Mouse (Mus musculus): ENCODE data around the gene Bahd1. TPM values are rescaled to one million over a fixed set of nuclear protein-coding genes. Genes with fewer than 3 reads are reported as not detected.
A peak's percentile ranks its signal among the peaks of the same experiment; 100 is the strongest.

Gene Bahd1
- polyA plus RNA-seq (2015; fragmentation: Nextera tagmentation; extraction: Ambion mirVana): 3.8 and 4.4 TPM in 2 replicates

- Histone ChIP-seq H3K4me2 (peak within 1 kb of the TSS; percentile 97), H3K4me3 (replicated peaks) (peak within 1 kb of the TSS; percentile 92), H3K4me1 (peaks cover 58% of the 10 kb centered on the region), H3K9me3 (replicated peaks) (no peaks in the 10 kb centered on the region), H3K9ac (peak within 1 kb of the TSS; percentile 85), H3K27me3 (peaks cover 73% of the 10 kb centered on the region), H3K36me3 (no peaks in the 10 kb centered on the region), H3K27ac (no peak within 1 kb of the TSS)
- ATAC-seq (replicated peaks; ENCODE audit: low FRiP score): no peak
- under 1% methylated on average over 32 of the region's 32 CpGs for WGBS
Observed at GRCm38 (mm10) chr2:118899981-118900825, at the start of gene Bahd1. Gene Bahd1, plus strand, starts transcription at chr2:118900377.

DNA sequence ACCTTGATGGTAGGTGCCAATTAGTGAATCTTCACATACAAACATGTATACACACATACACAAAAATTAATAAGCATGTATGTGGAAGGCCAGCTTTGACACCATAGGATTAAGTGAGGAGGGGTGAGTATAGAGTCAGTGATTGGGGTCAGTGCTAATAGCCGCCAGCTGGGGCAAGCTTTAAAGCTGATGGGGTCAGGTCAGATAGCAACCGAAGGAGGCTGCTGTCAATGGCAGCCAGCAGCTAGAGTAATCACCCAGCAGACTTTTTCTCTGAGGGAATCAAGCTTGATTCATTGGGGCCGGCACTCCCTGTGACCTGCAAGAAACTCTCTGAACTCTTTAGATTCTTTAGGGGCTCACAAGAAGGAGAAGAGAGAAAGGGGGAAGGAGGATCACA is 48.4 kb upstream of the Bahd1 start:
- Histone ChIP-seq H3K9ac (no peak overlapping the region), H3K9me3 (replicated peaks) (no peaks in the 10 kb centered on the region), H3K27me3 (no peaks in the 10 kb centered on the region), H3K36me3 (no peaks in the 10 kb centered on the region), H3K4me3 (replicated peaks) (no peak overlapping the region), H3K4me1 (0 out of 2 replicates have a peak, but pooled peaks cover 4% of the 10 kb centered on the region), H3K4me2 (no peak overlapping the region), H3K27ac (no peak overlapping the region)
- 20% methylated on average over 3 of the region's 3 CpGs for WGBS
- no peak for ATAC-seq (replicated peaks; ENCODE audit: low FRiP score)

GRCm38 (mm10) chr2:118861454-118862339 is 38.5 kb upstream of the Bahd1 start, which contains the start of gene Ivd:
Gene Ivd, plus strand, starts transcription at chr2:118861954.
- peak within 1 kb of the TSS; percentile 65 for H3K4me2 ChIP-seq
- H3K4me3 ChIP-seq (replicated peaks): peak within 1 kb of the TSS; percentile 57
- no peaks in the 10 kb centered on the region for H3K9me3 ChIP-seq (replicated peaks)
- H3K36me3 ChIP-seq: peaks cover 3% of the 10 kb centered on the region; the same call in 1 of the 2 replicates
- H3K27me3 ChIP-seq: no peaks in the 10 kb centered on the region
- H3K9ac ChIP-seq: peak within 1 kb of the TSS; percentile 54
- WGBS: under 1% methylated on average over 34 of the region's 34 CpGs
- peak within 1 kb of the TSS; percentile 57 for H3K27ac ChIP-seq
- peak; percentile 99 for ATAC-seq (replicated peaks; ENCODE audit: low FRiP score)
- H3K4me1 ChIP-seq: peaks cover 21% of the 10 kb centered on the region

- no peaks in the 10 kb centered on the region for H3K27me3 ChIP-seq
- H3K36me3 ChIP-seq: peaks cover 3% of the 10 kb centered on the region; the same call in 1 of the 2 replicates
- peak overlapping the region; percentile 65 for H3K4me2 ChIP-seq
- H3K9me3 ChIP-seq (replicated peaks): no peaks in the 10 kb centered on the region
- peak overlapping the region; percentile 57; the same call in 1 of the 2 replicates for H3K27ac ChIP-seq
- 15% methylated on average over 3 of the region's 3 CpGs for WGBS
- ATAC-seq (replicated peaks; ENCODE audit: low FRiP score): 0 out of 2 replicates have a peak, but pooled peaks have one; percentile 16
- peak overlapping the region; percentile 57 for H3K4me3 ChIP-seq (replicated peaks)
- H3K9ac ChIP-seq: peak overlapping the region; percentile 54
- H3K4me1 ChIP-seq: peaks cover 21% of the 10 kb centered on the region
Observed at GRCm38 (mm10) chr2:118862340-118862675, 37.9 kb upstream of the Bahd1 start.

- ATAC-seq (replicated peaks; ENCODE audit: low FRiP score): no peak
- no peak overlapping the region for H3K27ac ChIP-seq
- no peak overlapping the region for H3K4me3 ChIP-seq (replicated peaks)
- H3K27me3 ChIP-seq: no peaks in the 10 kb centered on the region
- H3K4me1 ChIP-seq: no peaks in the 10 kb centered on the region
- no peak overlapping the region for H3K4me2 ChIP-seq
- no peaks in the 10 kb centered on the region for H3K9me3 ChIP-seq (replicated peaks)
- 91% methylated on average over 3 of the region's 3 CpGs for WGBS
- peaks cover 64% of the 10 kb centered on the region for H3K36me3 ChIP-seq
- H3K9ac ChIP-seq: no peak overlapping the region
Observed at GRCm38 (mm10) chr2:118870601-118871000, 29.6 kb upstream of the Bahd1 start.

DNA sequence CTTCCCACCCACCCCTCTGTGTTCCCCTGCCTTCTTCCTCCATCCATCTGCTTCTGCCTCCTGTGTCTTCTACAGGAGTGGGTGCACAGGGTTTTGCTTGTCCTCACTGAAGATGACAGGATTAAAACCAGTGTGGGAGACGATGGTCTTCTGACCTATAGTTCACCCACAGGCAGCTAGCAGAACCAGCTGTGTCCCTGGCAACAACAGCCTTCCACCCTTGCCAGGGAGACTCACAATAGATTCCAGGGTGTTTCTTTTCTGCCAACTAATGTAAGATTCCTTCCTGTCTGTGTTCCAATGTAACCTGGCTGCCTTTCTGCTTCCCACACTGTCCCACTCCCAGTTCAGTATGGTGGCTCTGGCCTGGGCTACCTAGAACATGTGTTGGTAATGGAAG is 29.1 kb upstream of the Bahd1 start:
- no peak overlapping the region for H3K27ac ChIP-seq
- no peak overlapping the region for H3K9ac ChIP-seq
- 65% methylated on average over 1 of the region's 1 CpGs for WGBS
- H3K27me3 ChIP-seq: no peaks in the 10 kb centered on the region
- H3K9me3 ChIP-seq (replicated peaks): no peaks in the 10 kb centered on the region
- H3K36me3 ChIP-seq: peaks cover 69% of the 10 kb centered on the region
- no peak overlapping the region for H3K4me3 ChIP-seq (replicated peaks)
- H3K4me1 ChIP-seq: no peaks in the 10 kb centered on the region
- ATAC-seq (replicated peaks; ENCODE audit: low FRiP score): no peak
- no peak overlapping the region for H3K4me2 ChIP-seq

GRCm38 (mm10) chr2:118873018-118873417 is 27.2 kb upstream of the Bahd1 start:
- Histone ChIP-seq H3K9ac (no peak overlapping the region), H3K36me3 (peaks cover 85% of the 10 kb centered on the region), H3K27ac (no peak overlapping the region), H3K4me1 (no peaks in the 10 kb centered on the region), H3K27me3 (no peaks in the 10 kb centered on the region), H3K9me3 (replicated peaks) (no peaks in the 10 kb centered on the region), H3K4me2 (no peak overlapping the region), H3K4me3 (replicated peaks) (no peak overlapping the region)
- 86% methylated on average over 5 of the region's 5 CpGs for WGBS
- ATAC-seq (replicated peaks; ENCODE audit: low FRiP score): no peak

DNA sequence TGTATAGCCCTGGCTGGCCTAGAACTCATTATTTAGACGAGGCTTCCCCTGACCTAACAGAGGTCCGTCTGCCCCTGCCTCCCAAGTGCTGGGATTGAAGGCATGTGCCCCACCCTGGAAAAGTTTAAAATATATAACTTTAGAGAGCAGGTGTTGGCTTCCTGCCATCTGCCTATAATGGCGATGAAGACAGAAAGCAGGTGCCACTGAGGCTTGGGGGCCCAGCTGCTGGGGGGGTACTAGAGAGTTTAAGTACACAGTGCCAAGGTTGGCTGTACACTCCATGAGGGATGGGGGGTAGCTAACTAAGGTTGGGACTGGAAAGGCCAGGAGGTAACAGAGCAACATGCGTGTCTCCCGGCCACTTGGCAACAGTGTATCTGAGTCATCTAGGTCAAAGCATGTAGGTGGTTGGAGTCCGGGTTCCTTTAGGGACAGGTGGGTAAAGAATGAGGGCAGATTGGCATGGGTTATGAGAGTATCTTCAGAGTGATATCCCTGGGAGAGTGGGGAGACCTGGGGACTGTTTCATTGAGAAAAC is 26.2 kb upstream of the Bahd1 start:
- WGBS: 81% methylated on average over 6 of the region's 6 CpGs
- H3K9me3 ChIP-seq (replicated peaks): no peaks in the 10 kb centered on the region
- H3K27me3 ChIP-seq: no peaks in the 10 kb centered on the region
- H3K4me2 ChIP-seq: no peak overlapping the region
- H3K4me1 ChIP-seq: no peaks in the 10 kb centered on the region
- ATAC-seq (replicated peaks; ENCODE audit: low FRiP score): no peak
- H3K36me3 ChIP-seq: peaks cover 91% of the 10 kb centered on the region
- no peak overlapping the region for H3K27ac ChIP-seq
- no peak overlapping the region for H3K4me3 ChIP-seq (replicated peaks)
- no peak overlapping the region for H3K9ac ChIP-seq

GRCm38 (mm10) chr2:118875316-118875715 is 24.9 kb upstream of the Bahd1 start:
- 93% methylated on average over 8 of the region's 8 CpGs for WGBS
- no peak overlapping the region for H3K4me3 ChIP-seq (replicated peaks)
- no peak overlapping the region for H3K9ac ChIP-seq
- no peak overlapping the region for H3K4me2 ChIP-seq
- no peak overlapping the region for H3K27ac ChIP-seq
- no peaks in the 10 kb centered on the region for H3K27me3 ChIP-seq
- H3K36me3 ChIP-seq: peaks cover 80% of the 10 kb centered on the region
- ATAC-seq (replicated peaks; ENCODE audit: low FRiP score): no peak
- H3K9me3 ChIP-seq (replicated peaks): no peaks in the 10 kb centered on the region
- H3K4me1 ChIP-seq: no peaks in the 10 kb centered on the region

- H3K4me3 ChIP-seq (replicated peaks): no peak overlapping the region
- 89% methylated on average over 9 of the region's 9 CpGs for WGBS
- H3K27ac ChIP-seq: no peak overlapping the region
- H3K36me3 ChIP-seq: peaks cover 77% of the 10 kb centered on the region
- no peak overlapping the region for H3K4me2 ChIP-seq
- no peaks in the 10 kb centered on the region for H3K9me3 ChIP-seq (replicated peaks)
- H3K4me1 ChIP-seq: no peaks in the 10 kb centered on the region
- H3K9ac ChIP-seq: no peak overlapping the region
- H3K27me3 ChIP-seq: no peaks in the 10 kb centered on the region
- no peak for ATAC-seq (replicated peaks; ENCODE audit: low FRiP score)
Observed at GRCm38 (mm10) chr2:118876453-118876852, 23.7 kb upstream of the Bahd1 start.

- Histone ChIP-seq H3K9me3 (replicated peaks) (no peaks in the 10 kb centered on the region), H3K27ac (no peak overlapping the region), H3K4me2 (no peak overlapping the region), H3K9ac (no peak overlapping the region), H3K36me3 (peaks cover 34% of the 10 kb centered on the region), H3K27me3 (peaks cover 23% of the 10 kb centered on the region), H3K4me3 (replicated peaks) (no peak overlapping the region), H3K4me1 (peaks cover 5% of the 10 kb centered on the region)
- no peak for ATAC-seq (replicated peaks; ENCODE audit: low FRiP score)
- WGBS: 89% methylated on average over 4 of the region's 4 CpGs
Observed at GRCm38 (mm10) chr2:118881019-118881418, 19.2 kb upstream of the Bahd1 start.

GRCm38 (mm10) chr2:118881956-118882355 is 18.2 kb upstream of the Bahd1 start:
- ATAC-seq (replicated peaks; ENCODE audit: low FRiP score): no peak
- H3K9ac ChIP-seq: no peak overlapping the region
- peaks cover 28% of the 10 kb centered on the region for H3K27me3 ChIP-seq
- peaks cover 5% of the 10 kb centered on the region for H3K4me1 ChIP-seq
- peaks cover 25% of the 10 kb centered on the region for H3K36me3 ChIP-seq
- no peak overlapping the region for H3K4me3 ChIP-seq (replicated peaks)
- no peak overlapping the region for H3K4me2 ChIP-seq
- 76% methylated on average over 5 of the region's 5 CpGs for whole genome bisulfite sequencing
- no peak overlapping the region for H3K27ac ChIP-seq
- H3K9me3 ChIP-seq (replicated peaks): no peaks in the 10 kb centered on the region
